Mouse (Mus musculus): ENCODE data around the gene Ptpn13.

Gene Ptpn13

DNA sequence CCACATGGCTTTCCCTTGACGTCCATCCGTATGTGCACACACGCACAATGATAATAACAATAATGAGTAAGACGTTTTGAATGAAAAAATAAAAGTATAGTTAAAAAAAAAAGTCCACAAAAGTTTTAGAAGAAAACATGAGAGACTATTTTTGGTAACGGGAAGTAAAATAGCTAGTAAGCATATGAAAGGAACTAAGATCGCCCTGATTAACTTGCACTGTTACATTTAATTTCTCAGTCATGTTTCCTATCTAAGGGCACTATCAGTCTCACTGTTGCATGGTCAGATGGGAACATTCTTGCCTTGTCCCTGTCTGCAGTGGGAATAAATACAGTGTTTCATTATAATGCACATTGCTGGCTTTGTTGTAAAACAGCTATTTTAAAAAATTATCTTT, 2.4 kb upstream of the Ptpn13 start:
- no peak for DNase-seq (ENCODE audit: low spot score in 2 of 2)

GRCm38 (mm10) chr5:103423305-103423926, 1.6 kb upstream of the Ptpn13 start:
- DNase-seq (ENCODE audit: low spot score in 2 of 2), result no peak

GRCm38 (mm10) chr5:103423927-103424315, 1.1 kb upstream of the Ptpn13 start:
- no peak for DNase-seq (ENCODE audit: low spot score in 2 of 2)

DNA sequence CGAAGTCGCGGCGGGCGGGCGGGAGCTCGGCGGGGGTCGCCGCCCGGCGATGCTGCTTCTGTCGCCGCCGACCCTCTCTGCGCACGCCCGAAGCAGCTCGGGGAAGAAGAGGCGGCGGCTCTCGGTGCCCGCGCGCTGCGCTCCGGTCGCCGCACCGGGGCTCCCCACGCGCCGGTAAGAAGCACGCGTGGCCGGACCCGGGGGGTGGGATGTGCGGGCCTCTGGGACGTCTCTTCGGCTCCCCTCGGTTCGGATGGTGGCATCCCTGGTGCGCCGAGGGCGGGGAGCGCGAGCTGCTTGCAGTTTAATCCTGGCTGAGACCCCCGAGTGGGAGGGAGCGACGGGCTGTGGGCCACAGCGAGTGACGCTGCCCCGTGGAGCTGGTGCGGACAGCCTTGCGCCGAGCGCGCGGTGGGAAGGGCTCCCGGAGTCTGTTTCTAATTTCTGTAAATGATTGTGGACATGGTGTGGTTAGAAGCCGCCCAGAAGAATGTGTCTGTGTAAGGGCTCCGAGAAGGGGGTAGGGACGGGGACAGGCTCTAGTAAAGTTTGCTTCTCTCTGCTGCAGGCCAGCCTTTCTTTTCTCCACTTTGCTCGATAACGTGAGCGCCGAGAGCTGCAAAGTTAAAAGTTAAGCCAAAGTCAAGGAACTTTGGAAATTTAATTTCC, 505 bp downstream of the Ptpn13 start:
- peak in 1 of 2 experiments; percentile 50 for DNase-seq (ENCODE audit: low spot score in 2 of 2)

DNA sequence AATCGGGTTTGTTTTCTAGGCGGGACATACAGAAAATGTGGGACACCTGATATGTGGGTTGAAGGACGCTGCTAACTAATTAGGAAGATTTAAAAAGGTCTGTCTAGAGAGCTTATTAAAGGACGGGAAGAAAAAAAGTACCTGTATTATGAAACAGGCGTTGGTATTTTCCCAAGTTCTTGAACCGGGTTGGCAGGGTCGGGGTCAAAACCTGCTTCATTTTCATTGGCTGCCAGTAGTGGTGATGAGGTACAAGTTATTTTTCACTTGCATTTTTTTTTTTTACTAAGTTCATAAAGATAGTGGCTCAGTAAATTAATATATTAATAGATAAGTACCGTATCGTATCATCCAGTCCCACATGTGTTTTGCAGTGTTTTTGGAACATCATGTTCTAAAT, 1.3 kb downstream of the Ptpn13 start:
- no peak for DNase-seq (ENCODE audit: low spot score in 2 of 2)

GRCm38 (mm10) chr5:103430986-103431385, 6.0 kb downstream of the Ptpn13 start:
- no peak for DNase-seq (ENCODE audit: low spot score in 2 of 2)

- no peak for DNase-seq (ENCODE audit: low spot score in 2 of 2)
These were observed 6.5 kb downstream of the Ptpn13 start for GRCm38 (mm10) chr5:103431479-103431878.

DNA sequence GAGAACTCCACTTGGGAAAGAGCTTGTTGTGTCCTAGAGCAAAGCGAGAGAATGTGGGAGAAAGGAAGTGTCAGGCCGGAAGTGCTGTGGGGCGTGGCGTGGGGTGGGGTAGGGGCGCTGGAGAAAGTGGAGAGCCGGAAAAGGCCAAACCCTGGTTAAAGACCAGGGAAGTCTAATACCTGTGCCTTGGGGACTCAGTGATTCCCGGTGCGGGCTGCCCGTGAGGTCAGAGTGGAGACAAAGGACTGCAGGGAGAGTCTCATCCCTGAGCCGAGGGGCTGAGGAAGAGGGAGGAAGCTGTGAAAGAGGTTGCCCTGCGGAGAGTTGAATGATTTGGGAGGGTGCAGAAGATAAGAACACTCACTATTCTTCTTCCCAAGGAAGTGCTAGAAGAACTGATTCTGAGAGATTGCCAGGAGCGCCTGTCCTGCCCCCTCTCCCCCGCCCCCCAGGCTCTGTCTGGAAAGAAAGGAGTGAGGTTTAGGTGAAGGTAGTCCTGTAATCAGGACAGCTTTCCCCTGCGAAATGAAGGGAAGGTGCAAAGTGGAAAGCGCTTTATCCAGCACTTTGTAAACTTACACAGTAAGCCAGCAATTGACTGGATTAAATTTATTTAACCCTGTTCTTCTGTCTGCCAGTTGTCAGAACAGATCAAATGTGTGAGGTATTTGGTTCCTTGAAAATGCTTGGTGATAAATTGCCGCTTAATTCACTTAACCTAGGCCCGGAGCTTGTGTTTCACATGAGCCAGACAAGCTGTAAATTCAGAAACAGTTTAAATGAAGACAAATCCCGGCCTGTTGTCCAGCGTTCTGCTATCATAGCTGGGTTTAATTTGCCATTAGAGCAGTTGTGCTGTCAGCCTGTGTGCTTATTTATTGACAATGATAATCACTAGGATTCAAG, 11.3 kb downstream of the Ptpn13 start:
- DNase-seq (ENCODE audit: low spot score in 2 of 2), result no peak

DNA sequence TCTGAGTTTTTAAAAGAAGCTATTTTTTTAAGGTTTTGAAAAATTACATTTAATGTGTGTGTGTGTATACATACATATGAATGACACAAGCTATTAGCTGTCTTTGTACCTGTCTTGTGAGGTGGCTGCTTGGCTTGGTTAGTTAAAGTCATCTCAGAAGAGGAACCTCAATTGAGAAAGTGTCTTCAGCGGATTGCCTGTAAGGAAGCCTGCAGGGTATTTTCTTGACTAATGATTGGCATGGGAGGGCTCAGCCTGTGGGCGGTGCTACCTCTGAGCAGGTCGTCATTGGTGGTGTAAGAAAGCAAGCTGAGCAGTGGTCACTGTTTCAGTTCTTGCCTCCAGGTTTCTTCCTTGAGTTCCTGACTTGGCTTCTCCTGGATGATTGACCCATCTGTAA, 12.7 kb downstream of the Ptpn13 start:
- DNase-seq (ENCODE audit: low spot score in 2 of 2), result no peak

DNA sequence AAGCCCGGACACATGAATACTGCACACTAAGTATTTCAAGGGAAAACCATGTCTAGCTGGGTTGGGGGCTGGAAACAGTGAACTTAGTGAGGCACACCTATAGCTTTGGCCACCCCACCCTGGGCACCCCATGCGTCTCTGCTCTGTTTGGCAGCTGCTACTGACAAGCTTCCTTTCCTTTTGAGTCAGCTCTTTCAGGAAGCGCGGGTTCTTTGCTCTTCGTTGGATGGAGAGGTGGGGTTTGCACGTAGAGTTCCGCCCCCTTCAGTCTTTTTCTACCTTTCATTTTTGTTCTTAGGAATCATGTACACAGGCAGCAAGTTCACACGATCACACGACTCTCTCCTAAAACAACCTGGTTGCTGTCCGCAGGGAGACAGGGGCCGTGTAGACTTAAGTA, 14.2 kb downstream of the Ptpn13 start:
- no peak for DNase-seq (ENCODE audit: low spot score in 2 of 2)

GRCm38 (mm10) chr5:103440418-103441276, 15.7 kb downstream of the Ptpn13 start:
- no peak for DNase-seq (ENCODE audit: low spot score in 2 of 2)

- DNase-seq (ENCODE audit: low spot score in 2 of 2), result no peak
These were observed 16.7 kb downstream of the Ptpn13 start for GRCm38 (mm10) chr5:103441706-103442105.

- no peak for DNase-seq (ENCODE audit: low spot score in 2 of 2)
These were observed 17.3 kb downstream of the Ptpn13 start for GRCm38 (mm10) chr5:103442269-103442688.

- DNase-seq (ENCODE audit: low spot score in 2 of 2), result no peak
These were observed 17.9 kb downstream of the Ptpn13 start for GRCm38 (mm10) chr5:103442921-103443320.

DNA sequence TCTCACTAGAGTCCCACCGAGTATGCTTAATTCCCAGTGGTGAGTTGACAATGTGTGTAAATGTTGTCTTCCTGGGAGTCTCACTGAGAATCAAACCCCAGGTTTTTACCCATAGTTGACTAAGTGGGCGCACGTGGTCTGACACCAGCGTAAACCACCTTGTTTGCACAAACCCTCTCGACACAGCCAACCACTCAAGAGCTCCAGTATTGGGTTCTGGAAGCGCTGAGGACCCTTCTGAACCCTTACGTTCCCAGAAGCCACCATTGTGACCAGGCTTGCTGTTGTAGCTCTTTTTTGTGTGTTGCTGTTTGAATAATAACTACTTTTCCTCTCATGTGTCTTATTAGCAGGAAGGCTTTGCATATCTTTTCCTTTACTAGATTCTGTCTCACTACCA, 20.4 kb downstream of the Ptpn13 start:
- DNase-seq (ENCODE audit: low spot score in 2 of 2), result no peak

GRCm38 (mm10) chr5:103447806-103448416, 22.9 kb downstream of the Ptpn13 start:
- DNase-seq (ENCODE audit: low spot score in 2 of 2), result no peak

DNA sequence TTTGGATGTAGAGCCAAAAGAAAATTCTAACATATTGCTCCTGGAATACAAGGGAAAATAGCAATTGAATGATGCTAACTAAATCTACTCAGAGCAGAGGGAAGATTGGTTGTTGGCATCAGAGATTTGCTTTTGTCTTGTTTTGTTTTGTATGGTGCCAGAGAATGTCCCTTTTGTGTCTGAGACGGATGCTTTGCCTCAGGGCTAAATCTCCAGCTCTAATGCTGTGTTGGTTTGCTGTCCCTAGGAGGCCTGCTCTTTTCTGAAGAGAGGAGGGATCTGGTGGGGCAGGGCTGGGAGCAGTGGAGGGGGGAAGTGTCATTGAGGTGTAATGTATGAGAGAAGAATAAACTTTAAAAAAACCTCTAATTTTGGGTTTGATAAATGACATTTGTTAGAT, 23.5 kb downstream of the Ptpn13 start:
- DNase-seq (ENCODE audit: low spot score in 2 of 2), result no peak

DNA sequence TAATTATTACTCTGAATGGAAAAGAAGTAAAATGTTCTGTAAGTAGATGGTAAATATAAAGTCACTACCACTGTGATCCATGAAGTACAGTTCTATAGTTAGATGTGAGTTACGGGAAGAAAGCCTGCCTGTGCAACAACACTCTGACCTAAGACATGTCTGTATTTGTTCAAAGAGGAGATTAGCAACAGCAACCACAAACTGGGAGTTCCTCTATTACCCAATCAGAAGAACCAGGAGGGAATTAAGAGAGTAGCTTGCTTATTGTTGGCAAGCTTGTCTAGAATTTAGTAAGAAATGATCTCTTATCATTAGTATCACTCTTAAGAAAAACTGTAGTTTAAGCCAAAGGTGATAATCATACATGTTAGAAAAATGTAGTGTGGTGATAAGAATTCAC, 25.7 kb downstream of the Ptpn13 start:
- no peak for DNase-seq (ENCODE audit: low spot score in 2 of 2)

- DNase-seq (ENCODE audit: low spot score in 2 of 2), result no peak
These were observed 28.6 kb downstream of the Ptpn13 start for GRCm38 (mm10) chr5:103453361-103454140.

GRCm38 (mm10) chr5:103456794-103457193, 31.8 kb downstream of the Ptpn13 start:
- DNase-seq (ENCODE audit: low spot score in 2 of 2), result no peak

All from urinary bladder, postnatal 36 days (tissue).